Mouse (Mus musculus) mouse trophoblast stem cell (cell line): ENCODE measurements around the gene Apold1.

ENCODE experiments used
- in situ Hi-C, 2 experiments: fragments of 300-500 bp; cut with MseI, MboI; formaldehyde crosslinking; loops; 2 replicates in 1 of 2; 3 replicates in 1 of 2; pipeline ENCODE4 v1.15.1; 2025

Apold1 gene

DNA sequence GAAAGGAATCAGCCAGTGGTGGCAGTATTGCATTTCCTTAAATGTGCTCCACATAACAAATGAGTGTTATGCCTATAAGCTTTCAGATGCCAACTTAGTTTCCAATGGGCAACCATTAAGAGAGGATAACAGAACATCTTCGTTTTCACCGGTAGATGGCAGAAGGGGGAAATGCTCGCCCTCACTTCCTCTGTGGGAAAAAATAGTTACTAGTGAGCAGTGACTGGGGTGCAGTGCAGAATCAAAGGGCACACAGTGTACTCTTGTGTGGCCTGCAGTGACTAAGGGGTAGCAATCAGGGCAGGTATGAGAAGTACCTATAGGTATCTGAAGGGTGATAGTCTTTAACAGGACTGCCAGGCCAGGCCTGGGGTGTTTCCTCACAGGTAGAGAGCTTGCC, 44.7 kb downstream of the Apold1 start:
- in situ Hi-C loops = loop anchor here (5.0 to 10.0 kb wide), 2 partner anchors 46 to 119 kb away; no protein-coding TSS in a partner anchor

DNA sequence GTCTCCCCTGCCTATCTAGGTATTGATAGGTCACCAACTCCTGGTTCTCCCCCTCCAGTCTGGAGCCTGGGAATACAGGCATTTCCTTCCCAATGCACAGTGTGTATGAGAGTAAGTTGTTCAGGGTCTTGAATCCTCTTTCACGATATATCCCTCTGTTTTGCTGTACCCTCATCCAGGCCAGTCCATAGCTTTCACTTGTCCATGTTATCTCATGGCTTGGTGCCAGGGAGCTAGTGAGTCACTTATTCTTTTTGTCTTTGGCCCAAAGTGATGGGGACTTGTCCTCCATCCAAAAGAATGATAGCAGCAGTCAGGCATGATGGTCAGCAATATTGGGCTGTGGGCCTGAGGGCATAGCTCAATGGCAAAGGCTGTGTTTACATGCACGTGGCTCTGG, 45.2 kb downstream of the Apold1 start:
- in situ Hi-C loops = loop anchor here (5.0 to 10.0 kb wide), 2 partner anchors 46 to 118 kb away; no protein-coding TSS in a partner anchor

DNA sequence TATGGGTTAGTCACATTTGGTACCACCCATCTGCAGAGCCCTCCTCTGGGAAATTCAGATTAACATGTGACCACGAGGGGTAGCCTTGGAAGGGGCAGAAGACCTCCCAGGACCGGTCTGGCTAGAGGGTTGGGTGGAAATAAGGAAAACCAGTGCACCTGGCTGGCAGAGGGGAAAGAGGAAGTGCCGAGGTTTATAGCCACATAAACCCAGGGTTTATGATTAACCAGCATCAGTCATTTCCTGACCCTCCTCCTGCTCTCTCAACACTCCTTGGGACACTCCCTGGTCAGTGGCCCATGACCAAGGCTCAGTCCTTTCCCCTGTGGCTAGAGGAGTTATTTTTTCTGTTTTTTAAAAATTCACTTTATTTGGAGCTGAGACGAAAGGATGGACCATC, 47.7 kb downstream of the Apold1 start:
- in situ Hi-C loops = loop anchor here (5.0 to 10.0 kb wide), 2 partner anchors 43 to 116 kb away; no protein-coding TSS in a partner anchor
